Mouse (Mus musculus): ENCODE results near the gene Tmtc2. TPM values are rescaled to one million over a fixed set of nuclear protein-coding genes. Genes with fewer than 3 reads are reported as not detected.
A peak's percentile ranks its signal among the peaks of the same experiment; 100 is the strongest.

Tmtc2 gene
- total and polyA plus RNA-seq, 3 experiments, result not detected

GRCm38 (mm10) chr10:105578291-105578845 lies 4.1 kb upstream of the Tmtc2 start:
- Histone ChIP-seq H3K27me3 (replicated peaks) (no peaks in the 10 kb centered on the region), H3K9ac (ENCODE audit: insufficient read depth, low read depth) (no peak overlapping the region), H3K9me3 (replicated peaks; ENCODE audit: low read length) (peaks cover 53% of the 10 kb centered on the region), H3K4me1 (ENCODE audit: control insufficient read depth in 1 of 2, insufficient read depth in 2 of 2) (no peaks in the 10 kb centered on the region), H3K27ac (ENCODE audit: insufficient read depth, low read depth) (no peak overlapping the region), H3K36me3 (replicated peaks in 1 of 2; ENCODE audit: control insufficient read depth in 1 of 2, insufficient read depth in 1 of 2, low read length in 1 of 2) (no peaks in the 10 kb centered on the region), H3K4me3 (replicated peaks in 1 of 3; ENCODE audit: low read depth in 2 of 3, low read length in 2 of 3, poor library complexity in 1 of 3) (no peak overlapping the region), H3K4me2 (ENCODE audit: insufficient read depth, low read depth, poor library complexity, severe bottlenecking) (no peak overlapping the region), H3K79me2 (replicated peaks; ENCODE audit: control insufficient read depth, extremely low read depth, insufficient read depth, poor library complexity, severe bottlenecking) (no peaks in the 10 kb centered on the region)
- in situ Hi-C loops (cut with MboI; ENCODE audit: low pct_ligation_motif_present, low pct_unique_long_range_greater_than_20kb, low sequenced_read_pairs), result no loop called here
- dilution Hi-C loops (cut with MboI; ENCODE audit: extremely low pct_ligation_motif_present, extremely low pct_unique_long_range_greater_than_20kb, low sequenced_read_pairs), result no loop called here
- DNase-seq (ENCODE audit: extremely low read depth), result no peak
- TF ChIP-seq NRF1 (IDR thresholded peaks at IDR 0.05; ENCODE audit: low read depth, low read length) (no peak), SIN3A (IDR thresholded peaks at IDR 0.05; ENCODE audit: low read length) (no peak), USF2 (conservative IDR thresholded peaks at IDR 0.05; ENCODE audit: low read depth, low read length) (no peak), E2F4 (IDR thresholded peaks at IDR 0.05; ENCODE audit: insufficient replicate concordance, low read depth, low read length) (no peak), CTCF (conservative IDR thresholded peaks at IDR 0.05 in 1 of 2, IDR thresholded peaks at IDR 0.05 in 1 of 2; ENCODE audit: low read depth in 2 of 2, low read length in 2 of 2) (no peak), CHD2 (IDR thresholded peaks at IDR 0.05; ENCODE audit: low read length) (no peak), JUND (conservative IDR thresholded peaks at IDR 0.05; ENCODE audit: low read depth, low read length) (no peak), POLR2AphosphoS2 (IDR thresholded peaks at IDR 0.05; ENCODE audit: low read depth, low read length) (no peak), HCFC1 (IDR thresholded peaks at IDR 0.05; ENCODE audit: low read depth, low read length) (no peak), CHD1 (IDR thresholded peaks at IDR 0.05; ENCODE audit: low read depth, low read length) (no peak), ELF1 (IDR thresholded peaks at IDR 0.05; ENCODE audit: low read depth, low read length) (no peak), GABPA (IDR thresholded peaks at IDR 0.05; ENCODE audit: insufficient replicate concordance, low read depth, low read length) (no peak), EP300 (IDR thresholded peaks at IDR 0.05; ENCODE audit: low read length) (no peak)

- Histone ChIP-seq H3K4me1 (ENCODE audit: control insufficient read depth in 1 of 2, insufficient read depth in 2 of 2) (no peaks in the 10 kb centered on the region), H3K9ac (ENCODE audit: insufficient read depth, low read depth) (no peak overlapping the region), H3K9me3 (replicated peaks; ENCODE audit: low read length) (peaks cover 68% of the 10 kb centered on the region), H3K4me3 (replicated peaks in 1 of 3; ENCODE audit: low read depth in 2 of 3, low read length in 2 of 3, poor library complexity in 1 of 3) (no peak overlapping the region), H3K4me2 (ENCODE audit: insufficient read depth, low read depth, poor library complexity, severe bottlenecking) (no peak overlapping the region), H3K36me3 (replicated peaks in 1 of 2; ENCODE audit: control insufficient read depth in 1 of 2, insufficient read depth in 1 of 2, low read length in 1 of 2) (no peaks in the 10 kb centered on the region), H3K27me3 (replicated peaks) (no peaks in the 10 kb centered on the region), H3K27ac (ENCODE audit: insufficient read depth, low read depth) (no peak overlapping the region), H3K79me2 (replicated peaks; ENCODE audit: control insufficient read depth, extremely low read depth, insufficient read depth, poor library complexity, severe bottlenecking) (no peaks in the 10 kb centered on the region)
- in situ Hi-C loops (cut with MboI; ENCODE audit: low pct_ligation_motif_present, low pct_unique_long_range_greater_than_20kb, low sequenced_read_pairs), result no loop called here
- dilution Hi-C loops (cut with MboI; ENCODE audit: extremely low pct_ligation_motif_present, extremely low pct_unique_long_range_greater_than_20kb, low sequenced_read_pairs), result no loop called here
- no peak for DNase-seq (ENCODE audit: extremely low read depth)
- TF ChIP-seq ZNF384 (IDR thresholded peaks at IDR 0.05; ENCODE audit: low read depth, low read length), result no peak
- no peak for TF ChIP-seq MAZ (IDR thresholded peaks at IDR 0.05; ENCODE audit: low read depth, low read length)
- TF ChIP-seq POLR2AphosphoS2 (IDR thresholded peaks at IDR 0.05; ENCODE audit: low read depth, low read length), result no peak
- peak; percentile 27 for TF ChIP-seq RAD21 (IDR thresholded peaks at IDR 0.05; ENCODE audit: low read depth, low read length)
- TF ChIP-seq JUN (IDR thresholded peaks at IDR 0.05; ENCODE audit: insufficient read depth, low read depth, low read length), result no peak
- TF ChIP-seq CHD2 (IDR thresholded peaks at IDR 0.05; ENCODE audit: low read length), result no peak
- no peak for TF ChIP-seq ETS1 (conservative IDR thresholded peaks at IDR 0.05; ENCODE audit: low read depth, low read length)
- TF ChIP-seq MXI1 (IDR thresholded peaks at IDR 0.05; ENCODE audit: low read depth, low read length), result no peak
- TF ChIP-seq EP300 (IDR thresholded peaks at IDR 0.05; ENCODE audit: low read length), result no peak
- TF ChIP-seq USF1 (IDR thresholded peaks at IDR 0.05; ENCODE audit: low read depth, low read length), result no peak
- peak in 1 of 2 experiments; percentile 25; a peak in 2 of 4 replicates for TF ChIP-seq CTCF (conservative IDR thresholded peaks at IDR 0.05 in 1 of 2, IDR thresholded peaks at IDR 0.05 in 1 of 2; ENCODE audit: low read depth in 2 of 2, low read length in 2 of 2)
- no peak for TF ChIP-seq KAT2A (IDR thresholded peaks at IDR 0.05; ENCODE audit: insufficient replicate concordance, low read length)
- TF ChIP-seq USF2 (conservative IDR thresholded peaks at IDR 0.05; ENCODE audit: low read depth, low read length), result no peak
- no peak for TF ChIP-seq ZKSCAN1 (IDR thresholded peaks at IDR 0.05; ENCODE audit: borderline replicate concordance, low read depth, low read length)
- TF ChIP-seq CHD1 (IDR thresholded peaks at IDR 0.05; ENCODE audit: low read depth, low read length), result no peak
- no peak for TF ChIP-seq MEF2A (IDR thresholded peaks at IDR 0.05; ENCODE audit: borderline replicate concordance, low read depth, low read length)
Measured at GRCm38 (mm10) chr10:105574695-105575660, 727 bp upstream of the Tmtc2 start.

All from CH12.LX (cell line).